Mouse (Mus musculus): ENCODE data around the gene Lpar1.

- TF ChIP-seq CTCF (IDR thresholded peaks at IDR 0.05; ENCODE audit: low read depth) (no peak), EP300 (IDR thresholded peaks at IDR 0.05; ENCODE audit: low read depth) (no peak)
These were observed 12.9 kb downstream of the Lpar1 start for GRCm38 (mm10) chr4:58540841-58541240.
